Mouse (Mus musculus) mouse embryonic stem cell (cell line): ENCODE measurements around the gene Gars.

Experiments used
- in situ Hi-C, 2 experiments: fragments of 300-500 bp; cut with MboI; formaldehyde crosslinking; loops; 1 replicate in 1 of 2; 3 replicates in 1 of 2; pipeline ENCODE4 v1.14.3; 2019 to 2020; ENCODE audit warnings: low sequenced_read_pairs in 2 of 2, low pct_unique_long_range_greater_than_20kb in 1 of 2, mixed read lengths in 1 of 2; ENCODE audit not compliant: unreplicated experiment in 1 of 2

Gars gene

GRCm38 (mm10) chr6:55037799-55038670, at the start of gene Gars:
Gene Gars (plus strand): TSS chr6:55038007.
- in situ Hi-C loops: no loop called here

- in situ Hi-C loops: no loop called here
Observed at GRCm38 (mm10) chr6:54988141-54988540, 49.7 kb upstream of the Gars start.

GRCm38 (mm10) chr6:54991189-54991588, 46.6 kb upstream of the Gars start:
- in situ Hi-C loops: no loop called here

- in situ Hi-C loops: no loop called here
Observed at GRCm38 (mm10) chr6:54992141-54992540, 45.7 kb upstream of the Gars start.

GRCm38 (mm10) chr6:54992734-54993260, 45.0 kb upstream of the Gars start, which contains the start of gene Ggct:
Gene Ggct (minus strand): TSS chr6:54992950.
- in situ Hi-C loops: no loop called here

GRCm38 (mm10) chr6:54996361-54996760, 41.4 kb upstream of the Gars start:
- in situ Hi-C loops: no loop called here

- in situ Hi-C loops: no loop called here
Observed at GRCm38 (mm10) chr6:54997726-54998125, 40.1 kb upstream of the Gars start.

- in situ Hi-C loops: no loop called here
Observed at GRCm38 (mm10) chr6:55001320-55001719, 36.5 kb upstream of the Gars start.

GRCm38 (mm10) chr6:55002438-55002837, 35.4 kb upstream of the Gars start:
- in situ Hi-C loops: no loop called here

GRCm38 (mm10) chr6:55003559-55003958, 34.2 kb upstream of the Gars start:
- in situ Hi-C loops: no loop called here

GRCm38 (mm10) chr6:55008401-55008800, 29.4 kb upstream of the Gars start:
- in situ Hi-C loops: no loop called here

GRCm38 (mm10) chr6:55009391-55010230, 28.2 kb upstream of the Gars start:
- in situ Hi-C loops: loop anchor here in 1 of 2 experiments (10.0 kb wide), 1 partner anchor 95 kb away; no protein-coding TSS in a partner anchor

GRCm38 (mm10) chr6:55010330-55011091, 27.3 kb upstream of the Gars start:
- in situ Hi-C loops: loop anchor here in 1 of 2 experiments (10.0 kb wide), 1 partner anchor 96 kb away; no protein-coding TSS in a partner anchor

- in situ Hi-C loops: loop anchor here in 1 of 2 experiments (10.0 kb wide), 1 partner anchor 98 kb away; no protein-coding TSS in a partner anchor
Observed at GRCm38 (mm10) chr6:55012516-55012915, 25.3 kb upstream of the Gars start.

GRCm38 (mm10) chr6:55014184-55014583, 23.6 kb upstream of the Gars start:
- in situ Hi-C loops: loop anchor here in 1 of 2 experiments (10.0 kb wide), 1 partner anchor 99 kb away; no protein-coding TSS in a partner anchor

GRCm38 (mm10) chr6:55016236-55016635, 21.6 kb upstream of the Gars start:
- in situ Hi-C loops: loop anchor here in 1 of 2 experiments (5.0 to 10.0 kb wide), 2 partner anchors 101 to 151 kb away; no protein-coding TSS in a partner anchor

- in situ Hi-C loops: loop anchor here in 1 of 2 experiments (5.0 to 10.0 kb wide), 2 partner anchors 102 to 150 kb away; no protein-coding TSS in a partner anchor
Observed at GRCm38 (mm10) chr6:55016710-55017583, 20.9 kb upstream of the Gars start.
